Mouse (Mus musculus) intestine, embryonic 14.5 days (tissue): ENCODE measurements around the gene Jag1. TPM values are rescaled to one million over a fixed set of nuclear protein-coding genes. Genes with fewer than 3 reads are reported as not detected.

ENCODE experiments used
- ATAC-seq: fragments of 200-750 bp; cut with Nextera tagmentation; replicated peaks from 2 replicates; pipeline ENCODE4 v1.8.0; 2017; ENCODE audit warnings: low read depth, moderate number of reproducible peaks, moderate TSS enrichment, moderate library complexity; ENCODE audit not compliant: low FRiP score, low TSS enrichment
- DNase-seq: peaks from one replicate; pipeline ENCODE4 v3.0.0-alpha.2; 2018; ENCODE audit warnings: low spot score
- H3K27ac ChIP-seq: fragments of 300-500 bp; sonication (generic); 2 replicates; pipeline ENCODE4 v1.5.1; 2014; ENCODE audit warnings: low read depth, mild to moderate bottlenecking, control low read depth
- H3K27me3 ChIP-seq: fragments of 300-500 bp; sonication (generic); replicated peaks from 2 replicates; pipeline ENCODE4 v1.6.1; 2014; ENCODE audit warnings: low read length, control low read depth; ENCODE audit not compliant: control insufficient read depth, insufficient read depth
- H3K36me3 ChIP-seq: fragments of 300-500 bp; sonication (generic); 2 replicates; pipeline ENCODE4 v1.6.1; 2014; ENCODE audit warnings: low read length, control low read depth; ENCODE audit not compliant: control insufficient read depth, insufficient read depth
- H3K4me1 ChIP-seq: fragments of 300-500 bp; sonication (generic); replicated peaks from 2 replicates; pipeline ENCODE4 v1.6.1; 2014; ENCODE audit warnings: low read length, control low read depth, mixed read lengths; ENCODE audit not compliant: control insufficient read depth, insufficient read depth
- H3K4me2 ChIP-seq: fragments of 300-500 bp; sonication (generic); 2 replicates; pipeline ENCODE4 v1.6.1; 2014; ENCODE audit warnings: low read length
- H3K4me3 ChIP-seq: fragments of 300-500 bp; sonication (generic); 2 replicates; pipeline ENCODE4 v1.5.1; 2014; ENCODE audit warnings: low read depth, low read length, control low read depth, mixed read lengths
- H3K9ac ChIP-seq: fragments of 300-500 bp; sonication (generic); 2 replicates; pipeline ENCODE4 v1.6.1; 2014; ENCODE audit warnings: mild to moderate bottlenecking, low read length
- H3K9me3 ChIP-seq: fragments of 300-500 bp; sonication (generic); 2 replicates; pipeline ENCODE4 v1.6.1; 2016; ENCODE audit warnings: low read length, control low read depth; ENCODE audit not compliant: control insufficient read depth
- WGBS: fragments of 180-500 bp; shearing (Covaris S2); extraction: QIAGEN DNeasy Blood & Tissue Kit; methylation state at CpG from one replicate; pipeline ENCODE4 v1.1.7; 2014; 5-methylcytosine and 5-hydroxymethylcytosine counted together
- polyA plus RNA-seq: library from polyadenylated mRNA; unstranded; fragments of >200 nt; fragmentation: Nextera tagmentation; extraction: Ambion mirVana; gene quantifications from 2 replicates; pipeline ENCODE4 v1.2.1, GENCODE M21; 2014

The Jag1 gene
- polyA plus RNA-seq, 1 experiment from 2014 or later, result 20.6 TPM

DNA sequence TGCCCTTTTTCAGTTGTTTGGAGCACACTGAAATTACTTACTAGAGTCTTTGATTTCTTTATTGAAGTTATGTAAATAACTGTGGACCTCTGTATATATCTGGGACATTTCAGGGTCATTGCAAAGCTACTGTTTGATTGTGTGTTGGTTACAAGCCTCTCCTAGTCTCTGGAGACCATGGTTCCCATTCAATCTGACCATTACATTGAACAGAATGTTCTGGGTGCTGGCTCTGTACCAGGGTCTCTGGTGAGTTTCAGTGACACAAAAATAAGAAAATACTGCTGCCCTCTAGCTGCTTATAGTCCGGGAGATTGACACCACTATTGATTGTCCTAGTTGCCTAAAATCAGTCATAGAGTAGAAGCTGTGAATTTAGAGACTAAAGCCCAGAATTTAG is 66.5 kb downstream of the Jag1 start:
- ATAC-seq, result no peak
- Histone ChIP-seq H3K9me3 (no peaks in the 10 kb centered on the region), H3K4me1 (no peaks in the 10 kb centered on the region; the same call in 1 of the 2 replicates), H3K4me3 (no peak overlapping the region), H3K36me3 (no peaks in the 10 kb centered on the region), H3K9ac (no peak overlapping the region), H3K4me2 (no peak overlapping the region), H3K27ac (no peak overlapping the region), H3K27me3 (no peaks in the 10 kb centered on the region)
- no peak for DNase-seq
- WGBS, result 47% methylated on average over 1 of the region's 1 CpGs

- WGBS, result 67% methylated on average over 2 of the region's 2 CpGs
- ATAC-seq (no peak), DNase-seq (no peak)
- no peak overlapping the region for H3K4me3 ChIP-seq
- no peak overlapping the region for H3K4me2 ChIP-seq
- H3K27ac ChIP-seq, result no peak overlapping the region
- no peaks in the 10 kb centered on the region; the same call in 1 of the 2 replicates for H3K4me1 ChIP-seq
- H3K27me3 ChIP-seq, result no peaks in the 10 kb centered on the region
- no peaks in the 10 kb centered on the region for H3K9me3 ChIP-seq
- no peak overlapping the region for H3K9ac ChIP-seq
- no peaks in the 10 kb centered on the region for H3K36me3 ChIP-seq
Observed at GRCm38 (mm10) chr2:137049367-137049766, 67.1 kb downstream of the Jag1 start.

DNA sequence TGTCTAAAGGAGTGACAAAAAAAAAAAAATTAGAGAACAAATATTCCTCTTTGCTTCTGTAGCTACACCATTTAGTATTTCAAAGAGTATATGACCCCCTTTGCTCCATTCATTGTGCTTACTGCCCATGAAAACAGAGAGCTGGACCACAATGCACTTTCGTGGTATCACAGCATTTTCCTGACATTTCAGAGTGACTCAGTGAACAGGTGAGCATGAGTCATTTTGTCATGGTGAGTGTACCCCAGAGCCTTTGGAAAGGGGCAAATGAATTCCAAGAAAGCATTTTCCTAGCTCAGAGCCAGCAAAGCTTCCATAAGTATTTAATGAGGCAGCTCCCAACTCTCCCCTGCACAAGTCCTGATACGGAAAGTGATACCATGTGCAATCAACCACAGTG is 72.3 kb downstream of the Jag1 start:
- WGBS, result 90% methylated on average over 2 of the region's 2 CpGs
- H3K9ac ChIP-seq, result no peak overlapping the region
- H3K27me3 ChIP-seq, result no peaks in the 10 kb centered on the region
- no peaks in the 10 kb centered on the region for H3K9me3 ChIP-seq
- no peaks in the 10 kb centered on the region for H3K4me1 ChIP-seq
- no peaks in the 10 kb centered on the region for H3K36me3 ChIP-seq
- no peak overlapping the region for H3K4me2 ChIP-seq
- no peak for DNase-seq
- no peak overlapping the region for H3K27ac ChIP-seq
- H3K4me3 ChIP-seq, result no peak overlapping the region
- no peak for ATAC-seq

Other genes starting within 250 kb of the Jag1 start
- 48.4 and 49.0 TPM in 2 replicates for gene AL731706.2, start 231.0 kb downstream of the Jag1 start, polyA plus RNA-seq
- 5.8 and 6.1 TPM in 2 replicates for gene Slx4ip, start 225.4 kb downstream of the Jag1 start, polyA plus RNA-seq
- gene AL731706.1, start 225.3 kb downstream of the Jag1 start, polyA plus RNA-seq, result 38.1 and 43.5 TPM in 2 replicates
- gene Mkks, start 225.3 kb downstream of the Jag1 start, polyA plus RNA-seq, result 15.5 and 16.2 TPM in 2 replicates